1 mouse cellular context compared by ENCODE assay signal in the genomic region with DNA sequence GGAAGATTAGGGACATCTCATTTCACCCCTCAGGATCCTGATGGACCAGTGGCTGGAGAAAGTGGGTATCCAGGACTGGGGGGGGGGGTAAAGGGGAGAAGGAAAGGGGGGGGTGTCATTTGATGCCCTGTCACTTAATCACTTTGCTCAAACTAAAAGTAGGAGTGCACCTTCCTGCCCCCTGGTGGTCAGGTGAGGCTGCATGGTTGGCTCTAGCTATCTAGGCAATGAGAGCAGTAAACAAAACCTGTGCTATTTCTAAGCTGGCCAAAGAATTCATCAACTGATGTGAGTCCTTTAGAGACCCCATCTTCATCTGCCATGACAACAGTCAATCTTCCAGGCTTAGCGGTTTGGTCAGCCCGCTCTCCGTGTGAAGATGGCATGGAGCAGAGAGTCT.
TF ChIP-seq lines count a peak whose summit lies in the region.

No protein-coding gene starts in this region.

TF ChIP-seq in MEL, 35 proteins besides CTCF, POLR2A, EP300 and RAD21:
- TF ChIP-seq SMC3 (IDR thresholded peaks at IDR 0.05; ENCODE audit: low read depth, low read length) (peak; percentile 77), TCF12 (IDR thresholded peaks at IDR 0.05; ENCODE audit: low read depth, low read length) (no peak), MXI1 (IDR thresholded peaks at IDR 0.05; ENCODE audit: low read depth, low read length) (no peak)
